Mouse (Mus musculus) lung, adult 2 months (tissue): ENCODE results near the gene Katnbl1.

Experiments
- CTCF ChIP-seq: fragments of 200-500 bp; IDR thresholded peaks from 2 replicates; pipeline ENCODE4 v1.5.1; 2011; ENCODE audit warnings: mild to moderate bottlenecking, low read length, control low read depth; ENCODE audit not compliant: insufficient read depth
- POLR2A ChIP-seq: fragments of 200-500 bp; IDR thresholded peaks from 2 replicates; pipeline ENCODE4 v1.6.1; 2011; ENCODE audit warnings: low read depth, mild to moderate bottlenecking, control low read depth, low read length, borderline replicate concordance; ENCODE audit errors: extremely low read depth

DNA sequence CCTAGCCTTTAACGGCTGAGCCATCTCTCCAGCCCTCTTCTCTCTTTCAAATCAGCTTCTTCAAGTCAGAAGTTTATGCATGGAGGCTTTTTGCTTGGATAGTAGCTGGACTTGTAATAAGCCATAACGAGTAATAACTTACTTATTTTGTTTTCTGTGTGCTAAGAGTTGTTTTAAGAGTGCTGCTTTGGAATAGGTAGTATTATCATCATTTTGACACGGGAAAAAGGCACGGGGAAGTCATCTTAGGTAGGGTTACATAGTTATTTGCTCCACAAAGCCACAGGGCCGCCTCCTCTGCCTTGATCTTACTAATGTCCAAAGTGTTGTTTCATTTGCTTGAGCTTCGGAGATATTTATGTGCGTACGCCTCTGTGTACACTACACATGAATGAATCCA lies 1.1 kb downstream of the Katnbl1 start:
- TF ChIP-seq CTCF = no peak
- TF ChIP-seq POLR2A = no peak
